Mouse (Mus musculus): ENCODE measurements around the gene Gabrg1. TPM values are rescaled to one million over a fixed set of nuclear protein-coding genes. Genes with fewer than 3 reads are reported as not detected.

The Gabrg1 gene
- polyA plus RNA-seq (2012; rRNA removed): not detected in 2 replicates

GRCm38 (mm10) chr5:70842192-70843095 lies at the start of gene Gabrg1:
Gabrg1 (minus strand) TSS chr5:70842617.

Data from stomach, adult 2 months (tissue).